Mouse (Mus musculus) adrenal gland, postnatal 25 days (tissue): ENCODE measurements around the gene Adam15. TPM values are rescaled to one million over a fixed set of nuclear protein-coding genes. Genes with fewer than 3 reads are reported as not detected.

ENCODE experiments used
- DNase-seq: peaks from one replicate; pipeline ENCODE4 v3.0.0; 2021; ENCODE audit warnings: mixed read lengths
- total RNA-seq: library from RNA; stranded (reverse); gene quantifications from 2 replicates; pipeline ENCODE4 v1.2.3, GENCODE M21; 2021

The Adam15 gene
- total RNA-seq, 1 experiment from 2014 or later: 50.4 TPM

- no peak for DNase-seq
These were observed 34.7 kb upstream of the Adam15 start for GRCm38 (mm10) chr3:89384331-89385076.

DNA sequence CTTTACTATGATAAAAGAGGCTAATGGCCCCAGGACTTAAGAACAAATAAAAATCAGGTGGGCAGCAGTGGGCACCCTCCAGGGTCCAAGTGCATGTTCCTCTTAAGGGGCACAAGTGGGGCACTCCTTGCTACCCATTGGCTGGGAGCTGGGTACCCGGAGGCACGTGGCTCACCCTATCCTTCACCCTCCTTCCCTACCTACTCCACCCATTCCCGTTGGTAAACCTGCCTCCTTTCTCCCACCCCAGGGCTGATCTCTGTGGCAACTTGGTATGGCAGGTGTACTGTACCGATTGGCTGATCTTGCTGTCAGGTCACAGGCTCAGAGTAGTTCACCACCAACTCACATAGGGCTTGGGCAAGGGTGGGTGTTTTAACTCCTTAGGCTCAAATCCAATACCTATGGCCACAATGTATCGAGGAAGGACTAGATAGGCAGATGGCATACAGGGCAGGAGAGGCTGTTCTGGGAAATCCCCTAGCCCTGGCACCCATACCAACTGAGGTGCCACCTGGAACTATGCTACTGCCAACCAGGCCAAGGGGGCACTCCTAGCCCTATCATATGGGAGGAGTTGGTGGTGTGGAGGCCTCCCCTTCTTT lies 34.0 kb upstream of the Adam15 start:
- no peak for DNase-seq

GRCm38 (mm10) chr3:89382950-89383349 lies 33.2 kb upstream of the Adam15 start:
- no peak for DNase-seq

- no peak for DNase-seq
These were observed 32.5 kb upstream of the Adam15 start for GRCm38 (mm10) chr3:89382033-89382882.

GRCm38 (mm10) chr3:89381233-89381632 lies 31.4 kb upstream of the Adam15 start:
- no peak for DNase-seq

- DNase-seq: no peak
These were observed 30.9 kb upstream of the Adam15 start for GRCm38 (mm10) chr3:89380711-89381110.

- no peak for DNase-seq
These were observed 30.5 kb upstream of the Adam15 start for GRCm38 (mm10) chr3:89380291-89380690.

DNA sequence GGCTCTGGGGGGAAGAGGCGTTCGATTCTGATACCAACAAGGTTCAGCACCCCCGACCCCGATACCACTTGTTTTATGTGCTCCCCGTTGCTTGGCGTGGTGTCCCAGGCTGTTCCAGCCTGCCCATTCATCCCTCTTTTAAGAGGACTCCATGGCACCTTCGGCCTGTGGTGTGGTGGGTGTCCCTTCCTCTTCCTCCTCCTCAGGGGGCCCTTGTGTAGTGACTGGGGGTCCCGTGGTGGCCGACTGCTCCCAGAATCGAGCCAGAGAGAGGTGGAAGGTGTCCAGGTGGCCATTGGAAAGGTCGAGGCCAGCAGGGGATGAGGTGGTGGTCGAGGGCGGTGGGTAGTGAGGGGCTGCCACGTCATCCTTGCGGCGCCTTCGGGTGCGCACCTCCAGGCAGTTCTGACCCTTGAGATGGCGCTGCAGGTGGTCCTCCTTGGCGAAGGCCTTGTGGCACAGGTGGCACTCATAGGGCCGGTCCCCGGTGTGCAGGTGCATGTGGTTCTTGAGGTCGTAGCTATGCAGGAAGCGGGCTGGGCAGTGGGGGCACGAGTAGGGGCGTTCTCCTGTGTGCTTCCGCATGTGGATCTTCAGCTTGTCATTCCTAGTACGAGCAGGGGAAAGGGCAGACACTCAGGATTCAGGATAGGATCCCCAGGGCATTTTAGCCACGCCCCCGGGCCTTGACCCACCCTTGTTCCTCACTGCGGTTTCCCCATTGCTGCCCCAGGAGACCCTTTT lies 29.8 kb upstream of the Adam15 start:
- no peak for DNase-seq

- peak; percentile 70 for DNase-seq
These were observed 28.7 kb upstream of the Adam15 start for GRCm38 (mm10) chr3:89378394-89379067.

DNA sequence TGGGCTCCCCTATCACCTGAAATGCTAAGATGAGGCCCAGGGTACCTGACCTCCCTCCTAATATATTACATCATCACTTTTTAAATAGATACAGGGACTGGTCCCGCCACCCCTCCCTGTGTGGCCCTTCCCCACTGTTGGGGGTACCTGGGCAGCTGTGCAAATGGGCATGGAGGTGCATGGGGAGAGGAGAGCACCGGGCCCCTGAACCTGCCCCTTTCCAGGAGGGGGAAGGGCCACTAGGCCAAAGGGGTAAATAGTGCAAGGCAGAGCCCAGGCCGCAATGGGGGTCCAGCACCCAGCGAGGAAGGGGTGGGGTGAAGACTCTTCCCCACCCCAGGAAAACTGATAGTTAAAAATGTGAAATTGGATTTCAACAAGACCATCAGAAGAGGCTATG lies 28.0 kb upstream of the Adam15 start:
- no peak for DNase-seq

DNA sequence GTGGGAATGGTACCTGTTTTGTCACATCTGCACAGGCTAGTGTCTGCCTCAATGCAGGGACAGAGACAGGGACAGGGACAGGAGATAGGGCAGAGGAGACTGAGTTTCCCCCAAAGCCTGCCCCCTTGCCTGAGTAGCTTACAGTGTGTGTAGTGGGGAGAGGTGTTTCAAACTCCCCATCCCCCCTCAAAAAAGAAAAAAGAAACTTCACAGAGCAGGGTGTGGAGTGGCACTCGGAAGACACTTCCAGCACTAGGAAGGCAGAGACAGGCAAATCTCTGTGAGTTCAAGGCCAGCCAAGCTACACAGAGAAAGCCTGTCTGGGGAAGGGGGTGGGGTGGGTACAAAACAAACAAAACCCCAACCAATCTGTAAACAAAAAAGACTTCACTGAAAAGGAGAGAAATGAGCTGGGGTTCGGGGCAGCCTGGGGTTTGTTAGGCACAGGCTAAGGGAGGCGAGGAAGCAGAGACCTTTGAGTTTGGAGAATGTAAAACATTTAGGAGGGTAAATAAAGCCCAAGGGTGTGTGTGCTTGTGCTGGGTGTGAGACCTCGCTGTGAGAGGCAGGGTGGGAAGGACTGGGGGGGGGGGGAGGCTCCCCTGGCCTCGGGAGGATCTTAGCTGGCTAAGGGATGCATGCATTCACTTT lies 23.9 kb upstream of the Adam15 start:
- DNase-seq: no peak

GRCm38 (mm10) chr3:89367338-89367737 lies 17.5 kb upstream of the Adam15 start:
- no peak for DNase-seq

- DNase-seq: no peak
These were observed 16.0 kb upstream of the Adam15 start for GRCm38 (mm10) chr3:89365486-89366414.

DNA sequence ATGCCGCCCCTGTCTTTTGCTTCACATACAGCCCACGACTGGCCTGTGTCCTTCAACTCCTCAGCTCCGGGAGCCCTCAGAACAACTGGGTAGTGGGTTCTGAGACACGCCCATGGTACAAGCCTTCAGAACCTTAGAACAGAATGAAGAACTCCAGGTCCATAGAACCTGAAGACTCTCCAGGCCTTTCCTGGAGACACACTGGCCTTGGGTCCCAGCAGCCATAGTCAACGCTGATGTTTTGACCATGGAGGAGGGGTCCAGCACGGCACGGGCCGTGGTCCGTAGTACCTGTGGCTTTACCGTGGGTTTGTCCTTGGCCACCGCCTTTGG lies 15.3 kb upstream of the Adam15 start, which contains the start of gene Dcst1:
Gene Dcst1, minus strand, starts transcription at position 101 of the 333 bp plus-strand sequence.
- no peak for DNase-seq

DNA sequence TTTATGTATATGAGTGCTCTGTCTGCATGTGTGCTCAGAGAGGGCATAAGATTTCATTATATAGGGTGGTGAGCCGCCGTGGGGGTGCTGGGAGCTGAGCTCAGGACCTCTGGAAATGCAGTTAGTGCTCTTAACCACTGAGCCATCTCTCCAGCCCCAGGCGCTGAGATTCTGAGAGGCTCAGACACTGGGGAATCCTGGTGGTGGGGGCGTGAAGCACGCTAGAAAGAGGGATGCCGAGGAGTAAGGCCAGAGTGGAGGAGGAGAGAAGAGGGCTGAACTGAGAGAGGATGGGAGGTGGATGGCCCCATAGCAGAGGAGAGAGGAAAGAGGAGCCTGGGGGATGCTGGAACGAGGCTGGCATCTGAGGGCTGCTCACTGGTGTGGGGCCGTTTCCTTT lies 14.8 kb upstream of the Adam15 start:
- DNase-seq: no peak

- no peak for DNase-seq
These were observed 11.9 kb upstream of the Adam15 start, which contains the start of gene Dcst2 for GRCm38 (mm10) chr3:89361675-89362074. Gene Dcst2 (plus strand): TSS chr3:89361975.

DNA sequence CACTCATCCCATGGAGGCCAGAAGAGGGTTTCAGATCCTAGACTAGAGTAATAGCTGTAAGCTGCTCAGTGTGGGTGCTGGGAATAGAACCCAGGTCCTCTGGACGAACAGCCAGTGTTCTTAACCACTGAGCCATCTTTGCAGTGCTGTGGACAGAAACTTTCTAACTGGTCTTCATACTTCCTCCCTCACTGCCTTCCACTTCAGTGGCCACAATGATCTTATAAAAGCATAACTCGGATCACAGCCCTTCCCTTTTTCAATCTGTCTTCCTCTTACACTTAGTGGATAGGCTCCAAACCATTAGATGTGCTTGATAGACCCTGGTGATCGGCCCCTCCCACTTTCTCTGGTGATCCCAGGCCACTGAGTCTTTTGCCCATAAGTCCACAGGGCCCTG lies 10.4 kb upstream of the Adam15 start:
- no peak for DNase-seq

GRCm38 (mm10) chr3:89359630-89360029 lies 9.8 kb upstream of the Adam15 start:
- no peak for DNase-seq

- DNase-seq: no peak
These were observed 6.2 kb upstream of the Adam15 start for GRCm38 (mm10) chr3:89356029-89356428.

DNA sequence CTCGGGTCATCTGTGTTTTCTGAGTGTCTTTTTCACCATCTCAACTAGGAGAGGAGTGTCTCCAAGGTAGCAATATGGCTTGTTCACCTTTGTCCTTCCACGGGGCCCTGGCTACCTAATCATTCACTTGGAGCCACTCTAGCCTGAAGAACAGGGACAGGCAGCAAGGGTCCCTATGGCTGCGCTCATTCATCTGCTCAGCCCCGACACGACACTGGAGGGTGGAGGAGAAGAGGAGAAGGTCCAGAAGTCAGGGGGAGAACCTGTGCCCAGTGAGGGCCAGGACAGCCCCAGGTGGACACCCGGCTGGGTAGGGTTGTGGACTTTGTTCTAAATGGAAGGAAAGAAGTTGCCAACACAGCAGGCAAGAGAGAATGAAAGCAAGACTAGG lies 5.7 kb upstream of the Adam15 start:
- no peak for DNase-seq
